Mouse (Mus musculus): ENCODE measurements around the gene Larp1b. TPM values are rescaled to one million over a fixed set of nuclear protein-coding genes. Genes with fewer than 3 reads are reported as not detected.

Larp1b gene
- total RNA-seq, 4 experiments from 2014 or later, result 59.3 to 71.1 (median 65.5) TPM

GRCm38 (mm10) chr3:41082520-41082884, 132.9 kb downstream of the Larp1b start:
- DNase-seq (ENCODE audit: low spot score), result no peak

GRCm38 (mm10) chr3:41082885-41083789, 133.5 kb downstream of the Larp1b start, which contains the start of gene Pgrmc2:
Pgrmc2 (minus strand) TSS chr3:41083046.
- DNase-seq (ENCODE audit: low spot score), result peak; percentile 96

GRCm38 (mm10) chr3:41083790-41084112, 134.1 kb downstream of the Larp1b start:
- no peak for DNase-seq (ENCODE audit: low spot score)

GRCm38 (mm10) chr3:41084421-41084820, 134.8 kb downstream of the Larp1b start:
- no peak for DNase-seq (ENCODE audit: low spot score)

GRCm38 (mm10) chr3:41087071-41087470, 137.4 kb downstream of the Larp1b start:
- DNase-seq (ENCODE audit: low spot score), result no peak

Other genes with a start within 250 kb of the Larp1b start
- gene Slc25a31, start 241.0 kb upstream of the Larp1b start, total RNA-seq (2022), result under 1 TPM; 0.17 to 0.38 (median 0.28) TPM
- 10 to 100 TPM; 50.2 to 54.8 (median 52.3) TPM for gene Hspa4l, start 205.3 kb upstream of the Larp1b start, total RNA-seq (2022)
- 1 to 10 TPM; 1.4 to 2.6 (median 1.8) TPM for gene Plk4, start 149.8 kb upstream of the Larp1b start, total RNA-seq (2022)
- gene Mfsd8, start 102.9 kb upstream of the Larp1b start, total RNA-seq (2022), result 10 to 100 TPM; 18.8 to 23.6 (median 21.8) TPM
- gene Abhd18, start 102.9 kb upstream of the Larp1b start, total RNA-seq (2022), result 10 to 100 TPM; 53.1 to 96.0 (median 73.4) TPM
- under 1 TPM in 3 of 4 experiments, not detected in 1; 0.16 to 0.35 (median 0.25) TPM for gene 1700034I23Rik, start 47.3 kb upstream of the Larp1b start, total RNA-seq (2022)
- gene Pgrmc2, start 133.2 kb downstream of the Larp1b start, total RNA-seq (2022), result 10 to 100 TPM; 33.9 to 36.7 (median 34.6) TPM